Mouse (Mus musculus) spleen, postnatal 36 days (tissue): Measurements from ENCODE around the gene Tpd52l1.

Source experiments
- DNase-seq, 2 experiments: peaks; one replicate each; pipeline ENCODE4 v3.0.0; 2022; ENCODE audit warnings: low spot score in 2 of 2, mixed read lengths in 1 of 2

The Tpd52l1 gene

DNA sequence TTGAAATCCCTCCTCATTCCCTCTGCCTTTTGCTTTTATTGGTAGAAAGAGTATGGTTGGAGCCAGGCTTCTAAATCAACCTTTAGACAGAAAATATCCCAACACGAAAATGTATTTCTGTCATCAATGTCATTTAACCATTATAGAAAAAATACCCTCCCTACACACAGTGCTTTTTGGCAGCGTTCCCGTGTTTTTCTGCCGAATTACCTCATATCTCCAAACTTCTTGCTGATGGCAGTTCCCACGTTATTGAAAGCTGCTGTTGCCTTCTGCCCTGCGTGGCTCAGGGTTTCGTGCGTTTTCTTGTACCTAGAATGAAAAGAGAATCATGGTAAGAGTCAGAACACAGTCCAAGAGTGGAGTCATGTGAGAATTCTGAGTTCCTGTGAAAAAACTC, 99.4 kb downstream of the Tpd52l1 start:
- no peak for DNase-seq

DNA sequence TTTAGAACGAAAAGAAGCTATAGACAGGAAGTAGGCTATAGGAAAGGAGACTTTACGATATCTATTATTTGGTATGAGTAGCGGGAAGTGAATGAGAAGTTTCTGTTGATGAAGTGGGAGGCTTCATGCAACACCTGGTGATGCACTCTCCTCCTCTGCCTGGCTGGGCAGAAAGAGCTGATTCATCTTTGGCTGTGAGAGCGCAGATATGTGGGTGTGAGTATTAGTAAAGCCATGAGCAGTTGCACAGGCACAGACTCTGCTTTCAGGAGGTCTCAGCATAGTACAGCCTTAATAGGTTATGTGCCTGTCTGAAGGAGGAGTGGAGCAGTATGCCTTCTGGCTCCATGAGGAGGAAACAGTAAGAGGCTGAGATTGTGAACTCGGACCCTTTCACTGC, 109.3 kb downstream of the Tpd52l1 start:
- DNase-seq, result no peak

DNA sequence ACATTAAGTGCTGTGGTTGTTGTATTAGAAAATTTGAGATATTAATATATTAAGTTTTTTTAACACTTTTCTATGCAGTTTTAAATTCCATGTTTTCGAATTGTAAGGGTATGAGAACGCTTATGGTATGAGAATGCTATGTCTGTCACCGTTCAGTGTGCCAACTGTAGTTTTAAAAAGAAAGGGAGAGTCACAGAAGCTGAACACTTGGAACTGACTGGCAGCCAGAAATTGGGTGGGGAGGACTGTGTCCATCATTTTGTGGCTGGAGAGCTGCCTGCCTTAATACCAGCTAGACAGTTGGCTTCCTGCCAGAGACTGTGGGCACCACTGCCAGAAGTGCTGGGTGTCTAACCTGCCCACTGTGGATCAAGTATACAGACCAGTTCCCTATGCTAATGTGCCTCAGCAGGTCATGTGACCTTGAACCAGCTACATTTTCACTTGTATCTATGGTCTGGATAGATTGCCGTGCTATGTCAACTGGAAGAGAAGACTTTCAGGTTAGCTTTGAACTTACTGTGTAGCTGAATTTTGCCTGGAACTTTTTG, 114.5 kb downstream of the Tpd52l1 start:
- no peak for DNase-seq

DNA sequence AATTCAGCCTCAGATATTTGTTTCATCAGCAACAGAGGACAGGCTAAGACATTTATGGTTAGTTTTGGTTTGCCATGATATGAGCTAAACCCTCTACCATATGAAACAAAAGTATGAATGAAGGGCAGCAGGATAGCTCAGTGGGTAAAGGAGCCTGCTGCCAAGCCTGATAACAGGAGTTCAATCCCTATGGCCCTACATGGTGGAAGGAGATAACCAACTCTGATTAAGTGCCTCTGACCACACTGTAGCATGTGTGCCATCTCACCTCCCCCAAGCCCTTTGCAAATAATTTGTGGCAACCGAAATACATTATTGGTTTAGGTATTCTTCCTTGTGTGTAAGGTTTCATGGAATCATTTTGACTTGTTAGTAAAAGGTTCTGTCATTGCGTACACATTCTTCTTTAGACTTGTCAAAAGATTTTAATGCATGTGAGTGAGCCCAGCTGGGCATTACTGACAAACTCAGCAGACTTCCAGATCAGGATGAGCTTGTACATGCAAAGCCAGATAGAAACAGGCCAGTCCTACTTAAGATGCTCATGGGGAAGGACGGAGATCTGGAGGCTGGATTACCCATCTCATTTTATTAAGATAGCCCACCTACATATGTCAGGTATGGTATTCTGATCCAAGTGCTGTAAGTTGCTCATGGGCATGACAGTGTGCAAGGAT, 115.3 kb downstream of the Tpd52l1 start:
- DNase-seq, result no peak

DNA sequence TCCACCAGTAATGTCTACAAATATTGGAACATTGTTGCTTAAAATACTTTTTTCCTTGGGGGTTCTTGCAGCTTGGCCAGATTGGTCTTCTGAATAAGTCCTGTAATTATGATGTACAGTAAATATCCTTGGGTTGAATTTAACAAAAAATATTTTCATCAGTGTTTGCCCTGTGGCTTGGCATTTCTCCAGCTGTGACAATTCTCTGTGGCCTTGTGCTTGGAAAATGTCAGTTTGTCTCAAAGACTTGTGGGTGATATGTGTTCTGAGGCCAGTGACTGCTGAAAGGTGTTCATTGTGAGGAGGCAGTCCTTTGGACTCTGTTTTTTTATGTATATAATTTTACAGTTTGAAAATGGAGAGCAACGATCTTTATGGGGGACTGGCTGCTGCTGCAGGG, 116.3 kb downstream of the Tpd52l1 start:
- no peak for DNase-seq

DNA sequence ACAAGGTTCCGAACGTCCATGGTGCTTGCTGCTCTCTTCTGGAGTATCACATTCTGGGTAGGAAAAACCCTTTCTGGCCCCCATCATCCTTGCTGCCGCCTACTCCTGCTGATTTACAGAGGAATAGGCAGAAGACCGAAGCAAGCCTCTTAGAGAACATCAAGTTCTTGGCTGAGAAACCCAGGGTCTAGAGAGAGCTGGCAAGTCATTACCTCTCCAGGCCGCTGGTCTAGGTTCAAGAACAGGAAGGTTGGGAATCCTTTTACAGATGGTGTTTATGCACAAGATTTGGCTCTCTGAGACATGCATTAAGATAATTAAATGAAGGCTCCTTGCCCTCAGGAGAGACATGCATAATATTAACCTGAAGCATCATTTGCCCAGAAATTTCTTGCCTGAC, 127.3 kb downstream of the Tpd52l1 start:
- no peak for DNase-seq

DNA sequence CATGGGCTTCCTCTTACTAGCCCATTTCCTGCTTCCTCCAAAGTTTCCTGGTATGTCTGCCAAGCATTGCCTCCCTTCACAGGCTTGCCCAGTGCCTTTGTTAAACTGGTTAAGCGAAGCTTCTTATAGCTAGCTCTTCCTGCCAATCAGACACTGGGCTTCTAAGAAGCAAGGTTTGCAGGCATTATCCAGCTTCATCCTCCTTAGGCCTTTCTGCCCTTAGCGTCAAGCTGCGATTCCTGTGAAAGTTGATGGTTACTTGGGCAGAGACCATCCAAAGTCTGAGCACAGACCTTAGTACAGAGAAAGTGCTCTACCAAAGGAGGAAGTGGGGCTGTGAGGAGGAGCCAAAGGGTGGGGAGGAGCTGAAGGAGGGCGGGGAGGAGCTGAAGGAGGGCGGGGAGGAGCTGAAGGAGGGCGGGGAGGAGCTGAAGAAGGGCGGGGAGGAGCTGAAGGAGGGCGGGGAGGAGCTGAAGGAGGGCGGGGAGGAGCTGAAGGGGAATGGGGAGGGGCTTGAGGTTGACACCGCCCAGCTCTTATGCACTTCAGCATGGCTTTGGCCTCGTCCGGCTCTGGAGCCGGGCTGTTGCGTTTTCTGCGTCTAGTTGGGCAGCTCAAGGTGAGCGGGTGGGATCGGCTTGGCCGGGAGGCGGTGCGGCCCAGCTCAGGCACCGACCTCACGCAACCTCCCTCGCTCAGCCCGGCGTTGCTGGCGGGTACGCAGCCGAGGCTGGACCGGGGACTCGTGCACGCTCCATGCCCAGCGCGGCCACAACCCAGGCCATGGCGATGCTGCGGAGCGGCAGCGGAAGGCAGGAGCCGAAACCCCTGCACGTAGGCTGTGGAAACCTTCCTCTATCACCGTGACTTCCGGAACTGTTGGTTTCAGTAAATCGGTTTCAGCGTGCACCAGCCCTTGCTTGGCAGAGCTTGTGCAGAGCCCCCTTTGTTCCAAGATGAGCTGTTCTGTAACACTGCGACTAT, 132.6 kb downstream of the Tpd52l1 start, which contains the start of gene Hddc2:
Gene Hddc2 (plus strand): TSS at position 519 of the 984 bp plus-strand sequence.
- DNase-seq, result peak; percentile 73

DNA sequence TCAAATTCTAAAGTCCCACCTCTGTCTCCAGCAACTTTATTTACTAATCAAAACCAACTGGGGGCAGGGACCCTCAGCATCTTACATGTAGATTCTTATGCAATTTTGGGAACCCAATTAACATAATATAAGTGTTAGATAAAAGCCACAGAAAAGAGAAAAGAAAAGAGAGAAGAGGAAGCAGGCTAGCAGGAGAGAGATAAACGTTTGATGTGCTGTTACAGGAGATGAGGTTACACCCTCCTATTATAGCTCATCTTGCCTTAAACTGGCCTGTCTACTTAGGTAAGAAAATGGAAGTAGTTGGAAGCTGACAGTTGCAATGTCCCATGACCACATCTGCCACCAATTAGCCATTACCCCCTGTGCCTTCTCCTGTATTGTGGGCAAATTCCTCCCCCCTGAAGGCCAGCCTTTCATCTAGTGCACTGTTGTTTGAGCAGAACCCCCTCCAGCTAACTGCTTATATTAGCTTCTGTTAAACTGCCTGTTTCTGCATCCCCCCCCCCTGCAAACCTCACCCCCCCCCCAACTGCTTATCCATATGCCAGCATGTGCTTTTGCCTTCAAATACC, 138.6 kb downstream of the Tpd52l1 start:
- no peak for DNase-seq

DNA sequence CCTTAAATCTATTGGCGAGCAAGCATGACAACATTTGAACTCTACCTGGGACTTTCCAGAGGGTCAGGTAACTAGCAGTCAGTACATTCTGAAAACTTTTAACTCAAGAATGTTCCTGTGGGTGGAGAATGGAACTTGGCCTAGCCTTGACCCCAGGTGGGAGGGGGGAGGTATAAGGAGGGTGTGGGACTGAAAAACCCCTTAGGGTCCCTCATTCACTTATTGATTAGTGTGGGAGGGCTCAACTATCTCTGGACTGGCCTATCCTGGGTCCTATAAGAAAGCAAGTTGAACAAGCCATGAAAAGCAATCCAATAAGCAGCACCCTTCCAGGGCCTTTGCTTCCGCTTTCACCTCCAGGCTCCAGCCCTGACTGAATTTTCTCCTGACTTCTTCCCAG, 142.3 kb downstream of the Tpd52l1 start:
- no peak for DNase-seq

DNA sequence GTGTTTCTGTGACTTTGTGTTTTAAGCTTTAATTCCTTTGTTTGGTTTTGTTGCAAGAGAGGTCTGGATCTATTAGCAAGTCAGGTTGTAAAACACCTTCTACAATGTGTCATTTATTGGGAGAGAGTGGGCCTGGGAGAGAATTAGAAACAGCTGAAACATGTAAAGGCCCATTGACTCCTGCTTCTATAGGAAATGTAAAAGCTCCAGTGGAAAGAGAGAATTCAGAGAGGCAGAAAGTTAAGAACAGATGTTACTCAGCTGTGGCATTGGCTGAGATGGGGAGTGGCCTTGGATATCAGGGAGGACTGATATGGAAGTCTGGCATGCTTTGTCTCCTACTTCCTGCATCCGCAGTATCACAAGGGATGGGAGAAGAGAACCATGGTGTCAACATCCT, 145.5 kb downstream of the Tpd52l1 start:
- no peak for DNase-seq

DNA sequence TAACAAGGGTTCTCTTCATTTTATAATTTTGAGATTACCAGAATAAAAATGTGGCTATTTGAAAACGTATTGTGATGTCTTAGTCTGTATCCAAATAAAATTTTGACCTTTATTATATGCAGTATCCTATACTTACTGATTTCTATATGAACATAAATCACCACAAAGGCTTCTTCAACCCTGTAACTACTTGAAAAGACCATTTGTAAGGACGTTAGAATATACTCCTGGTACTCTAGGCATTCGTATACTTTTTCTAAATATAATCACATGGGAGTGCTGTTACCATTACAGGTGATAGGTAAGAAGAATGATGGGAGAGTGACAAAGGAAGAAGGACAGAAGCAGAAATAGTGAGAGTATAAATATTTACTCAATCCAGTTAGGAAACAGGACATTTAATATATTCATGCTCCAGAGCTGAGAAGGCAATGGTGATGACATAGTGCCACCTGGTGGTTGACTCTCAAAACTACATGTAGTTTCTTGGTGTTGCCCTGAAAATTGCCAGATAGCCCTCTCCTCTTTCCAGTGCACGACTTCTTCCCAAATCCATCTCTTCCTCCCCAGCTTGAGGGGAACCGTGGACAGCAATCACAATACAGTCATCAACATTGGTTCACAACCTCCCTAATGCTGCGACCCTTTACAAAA, 146.7 kb downstream of the Tpd52l1 start:
- DNase-seq, result peak in 1 of 2 experiments; percentile 22

DNA sequence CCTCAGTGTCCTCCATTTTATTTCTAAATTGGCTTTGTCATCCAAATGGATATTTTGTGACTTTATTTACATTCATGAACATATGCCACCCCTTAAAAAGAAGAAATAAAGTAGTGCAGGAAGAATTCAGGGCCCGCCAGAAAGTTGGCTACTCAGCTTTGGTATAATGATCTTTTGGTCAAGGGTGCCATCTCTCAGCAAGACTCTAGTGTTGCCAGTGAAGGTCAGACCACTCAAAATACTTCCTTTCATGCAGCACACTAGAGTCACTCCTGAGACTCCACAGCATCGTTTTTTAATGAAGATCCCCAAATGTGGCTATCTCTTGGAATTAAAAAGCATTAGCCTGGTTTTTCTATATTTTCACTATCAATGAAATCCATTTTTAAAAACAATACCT, 147.5 kb downstream of the Tpd52l1 start:
- no peak for DNase-seq

DNA sequence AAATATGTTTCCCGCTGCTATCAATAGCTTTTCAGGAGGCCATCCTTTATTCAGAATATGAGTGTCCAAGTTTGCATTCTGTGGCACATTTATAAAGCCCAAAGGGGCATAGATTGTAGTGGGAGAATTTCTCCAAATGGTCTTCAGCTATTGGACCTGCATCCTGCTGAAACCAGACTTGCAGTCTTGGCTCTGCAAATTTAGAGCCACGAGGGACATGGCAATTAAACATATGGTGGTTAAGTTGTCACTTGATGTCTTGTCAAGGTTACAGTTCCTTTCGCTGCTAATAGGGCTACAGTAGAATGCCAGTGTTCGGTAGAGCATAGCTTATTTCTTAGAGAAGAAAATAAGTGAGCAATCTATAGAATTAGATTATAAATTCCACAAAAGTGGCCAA, 148.7 kb downstream of the Tpd52l1 start:
- no peak for DNase-seq

DNA sequence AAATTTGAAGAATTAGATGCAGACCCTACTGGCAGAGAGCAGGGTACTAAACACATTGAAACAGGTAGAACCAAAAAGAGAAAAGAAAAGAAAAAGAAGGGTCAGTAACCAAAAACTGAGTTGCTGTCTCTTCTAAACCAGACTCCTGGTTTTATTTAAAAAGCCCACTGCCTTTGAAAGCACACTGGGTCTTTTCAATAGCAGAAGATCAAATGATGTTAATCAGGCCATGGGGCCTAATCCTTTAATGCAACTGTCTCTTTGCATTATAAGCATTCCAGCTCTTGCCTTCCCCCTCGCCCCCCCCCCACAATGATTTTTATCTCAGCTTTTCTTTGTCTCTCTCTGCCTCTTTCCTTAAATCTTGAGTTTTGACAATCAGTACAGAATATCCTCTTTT, 149.3 kb downstream of the Tpd52l1 start:
- no peak for DNase-seq

DNA sequence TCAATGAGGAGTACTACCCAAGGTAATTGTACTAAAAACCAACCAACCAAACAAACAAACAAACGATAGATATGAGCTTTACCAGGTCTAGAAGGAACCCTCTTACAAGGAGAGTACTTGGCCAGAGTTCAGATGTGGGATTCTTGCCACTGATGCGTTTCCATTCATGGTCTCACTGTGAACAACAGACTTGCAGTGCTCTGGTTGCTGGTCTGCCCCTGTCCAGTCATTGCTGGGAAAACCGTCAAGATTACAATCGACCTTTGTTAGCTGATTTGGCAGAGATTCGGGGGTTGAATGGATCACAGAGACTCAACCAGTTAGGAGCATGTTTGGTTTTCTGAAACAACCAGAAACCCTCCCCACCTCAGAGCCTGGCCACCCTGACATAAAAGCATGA, 150.1 kb downstream of the Tpd52l1 start:
- DNase-seq, result no peak

DNA sequence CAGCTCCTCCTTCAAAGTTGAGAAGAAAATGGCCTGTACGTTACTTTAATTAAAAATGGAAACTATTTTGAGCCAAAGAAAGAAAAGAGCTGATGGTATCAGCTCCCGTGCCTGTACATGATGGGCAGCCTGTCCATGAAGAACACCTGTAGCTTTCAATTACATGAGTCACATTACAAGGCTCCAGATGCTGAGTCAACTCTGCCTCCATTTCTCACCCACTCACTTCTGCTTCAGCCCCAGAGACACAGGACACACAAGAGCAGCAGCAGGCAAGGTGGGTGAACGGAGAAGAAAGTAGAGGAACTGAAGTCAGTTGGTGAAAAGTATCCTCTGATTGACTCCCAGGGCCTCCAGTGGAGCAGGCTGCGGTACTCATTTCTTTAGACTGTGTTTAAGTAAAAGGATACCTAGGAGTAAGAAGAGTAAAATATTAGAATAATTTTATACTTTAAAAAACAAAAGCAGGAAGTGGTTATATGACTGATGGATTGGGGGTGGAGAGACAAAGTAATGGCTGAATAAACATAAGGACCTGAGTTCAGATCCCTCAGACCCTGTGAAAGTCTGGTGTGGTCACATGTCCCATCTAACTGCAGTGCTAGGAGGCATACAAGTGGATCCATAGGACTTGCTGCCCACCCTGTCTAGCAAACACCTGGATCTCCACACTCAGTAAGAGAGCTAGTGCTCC, 156.9 kb downstream of the Tpd52l1 start:
- no peak for DNase-seq

DNA sequence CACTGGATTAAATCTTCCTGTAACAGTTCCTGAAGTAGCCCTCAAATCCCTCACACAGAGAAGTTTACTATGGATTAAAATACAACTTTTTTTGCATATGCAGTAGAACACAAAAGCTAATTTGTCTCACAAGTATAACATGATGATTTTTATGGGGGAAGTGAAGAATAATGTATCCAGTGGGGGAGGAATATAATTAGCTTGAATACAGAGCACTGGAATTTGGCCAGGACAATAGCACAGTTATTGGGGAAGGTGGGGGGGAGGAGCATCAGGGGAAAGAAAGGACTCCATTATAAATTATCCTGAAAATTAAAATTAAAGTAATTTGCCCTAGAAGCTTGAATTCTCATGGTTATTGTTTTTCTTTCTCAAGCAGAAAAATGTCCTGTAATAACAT, 158.0 kb downstream of the Tpd52l1 start:
- DNase-seq, result no peak
